Mouse (Mus musculus): Measurements from ENCODE around the gene Gm20388. TPM values are rescaled to one million over a fixed set of nuclear protein-coding genes. Genes with fewer than 3 reads are reported as not detected.

Gene Gm20388
- total RNA-seq, 2 experiments from 2014 or later = 10.7 TPM; not detected in 1

DNA sequence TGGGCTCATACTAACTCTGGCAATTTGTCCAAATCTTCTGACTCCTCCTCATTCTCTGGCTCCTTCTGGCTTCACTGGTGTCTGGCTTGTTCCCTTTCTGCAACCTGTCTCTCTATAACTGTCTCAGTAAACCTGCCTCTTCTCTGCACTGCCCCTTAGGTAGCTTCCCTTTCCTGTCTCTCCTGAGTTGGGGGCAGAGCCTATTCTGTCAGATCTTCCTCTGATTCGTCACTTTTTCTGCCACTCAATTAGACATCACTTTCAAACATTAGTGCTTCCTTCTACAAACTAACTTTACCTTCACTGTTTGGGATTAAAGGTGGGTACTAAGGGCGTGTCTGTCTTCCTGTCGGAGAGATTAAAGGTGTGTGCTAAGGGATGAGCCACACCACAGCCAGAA is 2430.1 kb downstream of the Gm20388 start:
- DNase-seq (ENCODE audit: low spot score in 2 of 2) = no peak

DNA sequence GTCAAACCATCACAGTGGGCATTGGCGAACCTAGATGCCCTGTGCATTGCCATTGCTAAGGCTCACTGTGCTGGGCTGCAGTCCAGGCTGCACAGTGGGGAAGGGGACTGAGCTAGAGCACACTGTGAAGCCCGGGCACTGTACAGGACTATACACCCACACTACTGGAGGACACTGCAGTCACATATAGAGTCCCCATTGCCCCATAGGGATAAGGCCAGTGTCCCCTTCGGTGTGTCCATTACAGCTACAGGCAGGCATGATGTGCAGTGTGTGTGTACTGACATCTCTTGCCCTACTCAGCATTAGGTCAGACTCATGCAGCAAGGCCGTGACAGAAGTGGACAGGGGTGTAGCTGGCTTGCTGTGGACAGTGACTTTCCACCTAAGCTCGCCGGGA is 2431.1 kb downstream of the Gm20388 start:
- no peak for DNase-seq (ENCODE audit: low spot score in 2 of 2)

DNA sequence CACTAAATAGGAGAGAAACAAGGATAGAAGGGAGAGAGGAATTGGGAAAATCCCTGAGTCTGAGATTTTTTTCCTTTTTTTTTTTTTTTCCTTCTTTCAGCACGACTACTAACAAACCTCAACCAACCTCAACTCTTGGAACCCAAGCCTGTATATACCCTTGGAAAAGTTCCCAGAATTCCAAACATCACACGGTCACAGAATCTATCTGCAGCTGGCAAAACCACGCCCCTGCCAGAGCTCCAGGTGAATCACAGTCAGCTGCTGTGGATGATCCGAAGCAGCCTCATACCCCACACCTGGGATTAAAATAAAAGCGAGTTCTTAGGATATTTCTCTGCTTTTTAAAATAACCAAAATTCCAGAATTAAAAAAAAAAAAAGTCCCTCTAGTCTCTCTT is 2431.7 kb downstream of the Gm20388 start:
- DNase-seq (ENCODE audit: low spot score in 2 of 2) = no peak

DNA sequence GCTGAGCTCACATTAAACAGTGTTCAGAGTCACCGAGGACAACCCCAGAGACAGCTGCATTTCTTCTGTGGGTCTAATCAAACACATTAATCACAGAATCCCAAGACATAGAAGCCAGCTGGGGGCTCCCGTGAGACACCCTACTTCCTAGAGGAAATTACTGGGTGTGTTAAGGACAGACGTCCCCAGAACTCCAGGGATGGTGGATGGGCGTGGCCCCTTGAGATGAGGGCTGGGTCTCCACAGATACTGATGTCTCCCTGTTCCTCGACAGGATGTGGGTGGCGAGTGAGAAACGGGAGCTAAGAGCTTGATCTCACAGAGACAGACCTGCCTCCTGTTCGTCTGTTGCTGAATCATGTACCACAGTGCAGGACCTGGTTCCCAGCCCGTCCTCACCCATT is 2432.2 kb downstream of the Gm20388 start:
- DNase-seq (ENCODE audit: low spot score in 2 of 2) = peak in 1 of 2 experiments; percentile 41

DNA sequence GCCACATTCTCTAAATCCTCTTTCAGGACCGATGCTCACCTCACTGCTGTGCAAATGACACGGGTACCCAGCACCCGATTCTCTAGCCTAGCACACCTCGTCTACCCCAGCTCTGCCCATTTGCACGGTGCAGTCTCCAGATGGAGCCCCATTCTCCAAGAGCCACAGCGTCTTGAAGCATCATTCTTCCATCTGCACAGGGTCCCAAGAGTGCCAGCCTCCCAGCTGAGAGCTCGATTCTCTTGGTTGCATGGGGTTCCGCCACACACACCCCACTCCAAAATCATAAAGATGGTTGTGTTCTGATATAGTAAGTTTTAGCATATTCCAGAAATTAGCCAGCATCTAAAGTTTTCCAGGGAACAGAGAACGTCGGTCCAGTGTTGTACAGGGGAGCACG is 2432.7 kb downstream of the Gm20388 start:
- no peak for DNase-seq (ENCODE audit: low spot score in 2 of 2)

DNA sequence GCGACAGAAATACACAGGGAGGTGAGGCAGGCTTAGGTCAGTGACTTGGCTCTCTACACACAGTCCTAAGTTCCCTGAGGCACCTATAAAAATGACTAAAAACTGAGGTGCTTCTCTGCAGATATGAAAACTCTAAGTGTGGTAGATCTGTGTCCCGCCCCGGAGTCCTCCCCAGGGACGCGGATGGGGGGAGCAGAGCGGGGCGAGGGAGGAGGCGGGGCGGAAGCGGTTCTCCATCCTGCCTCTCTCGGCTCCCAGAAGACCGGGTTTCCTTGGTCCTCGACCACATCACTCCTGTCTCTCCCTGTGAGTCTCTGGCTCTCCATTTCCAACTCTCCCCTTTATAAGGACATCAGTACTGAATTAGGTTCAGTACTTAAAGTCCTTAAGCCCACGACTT is 2433.1 kb downstream of the Gm20388 start:
- no peak for DNase-seq (ENCODE audit: low spot score in 2 of 2)

DNA sequence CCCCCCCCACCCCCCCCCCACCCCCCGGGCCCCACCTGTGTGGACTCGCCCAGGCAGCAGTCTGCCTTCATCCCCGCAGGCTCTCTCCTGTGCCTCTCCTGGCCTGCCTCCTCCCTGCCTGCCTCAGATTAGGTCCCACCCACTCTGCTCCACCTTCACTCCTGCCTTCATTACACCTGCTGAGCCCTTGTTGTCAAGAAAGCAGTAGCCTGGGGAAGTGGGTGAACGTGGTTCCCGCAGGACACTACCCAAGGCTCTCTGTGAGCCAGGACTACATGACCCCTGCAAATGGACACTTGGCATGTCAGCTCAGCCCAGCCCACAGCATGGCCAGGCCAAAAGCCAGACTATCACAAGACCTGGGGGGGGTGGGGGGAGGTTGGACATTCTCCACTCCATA is 2433.6 kb downstream of the Gm20388 start:
- no peak for DNase-seq (ENCODE audit: low spot score in 2 of 2)

DNA sequence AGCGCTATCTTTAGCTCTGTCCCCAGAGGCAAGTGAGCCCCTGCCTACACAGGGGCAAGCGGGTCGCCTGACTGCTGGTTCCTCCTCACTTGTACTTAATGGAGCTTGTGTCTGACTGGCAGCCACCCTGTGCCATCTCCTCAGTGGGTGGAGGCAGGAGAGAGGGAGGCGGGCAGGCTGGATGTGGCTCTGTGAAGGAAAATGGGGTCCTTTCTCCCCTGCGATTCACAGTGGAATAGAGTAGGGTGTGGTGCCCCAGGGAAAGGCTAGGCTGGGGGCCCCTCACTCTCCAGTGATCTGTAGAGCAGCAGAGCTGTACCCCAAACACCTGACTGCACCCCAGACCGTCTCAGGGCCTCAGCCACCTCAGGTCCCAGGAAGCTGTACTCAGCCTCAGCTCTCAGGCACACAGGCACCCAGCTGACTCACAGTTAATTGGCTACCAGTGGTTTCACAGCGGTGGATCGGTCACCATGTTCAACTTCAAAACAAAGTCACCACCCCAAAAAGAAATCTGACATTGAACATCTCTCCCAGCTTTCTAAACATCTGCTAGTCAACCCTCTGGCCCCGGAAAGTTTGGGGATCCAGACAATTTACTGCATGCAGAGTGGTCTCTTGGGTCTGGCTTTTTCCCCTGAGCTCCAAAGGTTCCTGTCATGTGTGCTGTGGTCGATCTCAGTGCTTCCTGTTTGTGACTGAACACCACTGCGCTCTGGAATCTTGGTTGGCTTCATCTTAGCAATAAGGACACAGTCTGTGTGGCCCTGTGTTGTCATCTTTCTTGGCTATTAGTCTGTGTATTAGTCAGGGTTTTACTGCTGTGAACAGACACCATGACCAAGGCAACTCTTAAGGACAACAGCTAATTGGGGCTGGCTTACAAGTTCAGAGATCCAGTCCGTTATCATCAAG is 2434.8 kb downstream of the Gm20388 start:
- no peak for DNase-seq (ENCODE audit: low spot score in 2 of 2)

DNA sequence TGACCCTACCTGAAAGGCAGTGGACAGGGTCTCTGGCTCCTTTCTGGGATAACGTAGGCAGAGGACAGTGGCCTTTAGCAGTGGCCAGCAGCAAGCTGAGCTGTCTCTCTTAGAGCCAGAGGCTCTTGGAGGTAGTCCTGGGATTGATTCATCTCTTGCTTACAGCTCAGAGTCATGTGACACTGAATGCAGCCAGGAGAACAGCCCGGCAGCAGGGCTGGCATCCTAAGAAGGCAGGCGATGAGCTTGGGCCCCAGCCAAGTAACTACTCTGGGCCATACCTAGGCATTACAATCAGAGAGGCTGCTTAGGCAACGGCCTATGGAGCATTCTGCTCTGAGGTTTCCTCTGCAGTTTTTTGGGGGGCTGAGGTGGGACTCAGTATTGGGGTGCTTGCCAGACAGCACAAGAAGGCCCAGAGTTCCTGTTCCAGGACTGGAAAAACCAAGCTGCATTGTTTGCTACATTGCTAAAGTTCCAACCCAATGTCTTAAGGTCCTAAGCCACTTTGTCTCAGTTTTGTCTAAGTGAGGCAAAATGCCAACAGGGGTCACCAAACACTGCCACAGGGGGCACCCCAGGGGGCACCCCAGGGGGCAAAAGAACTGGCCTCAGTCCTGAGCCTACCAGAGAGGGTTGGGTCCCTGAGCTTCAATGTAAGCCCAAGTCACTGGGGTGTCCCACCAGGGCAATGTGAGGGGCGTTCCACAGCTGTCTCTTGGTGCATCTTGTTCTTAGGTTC is 2437.3 kb downstream of the Gm20388 start:
- DNase-seq (ENCODE audit: low spot score in 2 of 2) = peak; percentile 66 to 84

DNA sequence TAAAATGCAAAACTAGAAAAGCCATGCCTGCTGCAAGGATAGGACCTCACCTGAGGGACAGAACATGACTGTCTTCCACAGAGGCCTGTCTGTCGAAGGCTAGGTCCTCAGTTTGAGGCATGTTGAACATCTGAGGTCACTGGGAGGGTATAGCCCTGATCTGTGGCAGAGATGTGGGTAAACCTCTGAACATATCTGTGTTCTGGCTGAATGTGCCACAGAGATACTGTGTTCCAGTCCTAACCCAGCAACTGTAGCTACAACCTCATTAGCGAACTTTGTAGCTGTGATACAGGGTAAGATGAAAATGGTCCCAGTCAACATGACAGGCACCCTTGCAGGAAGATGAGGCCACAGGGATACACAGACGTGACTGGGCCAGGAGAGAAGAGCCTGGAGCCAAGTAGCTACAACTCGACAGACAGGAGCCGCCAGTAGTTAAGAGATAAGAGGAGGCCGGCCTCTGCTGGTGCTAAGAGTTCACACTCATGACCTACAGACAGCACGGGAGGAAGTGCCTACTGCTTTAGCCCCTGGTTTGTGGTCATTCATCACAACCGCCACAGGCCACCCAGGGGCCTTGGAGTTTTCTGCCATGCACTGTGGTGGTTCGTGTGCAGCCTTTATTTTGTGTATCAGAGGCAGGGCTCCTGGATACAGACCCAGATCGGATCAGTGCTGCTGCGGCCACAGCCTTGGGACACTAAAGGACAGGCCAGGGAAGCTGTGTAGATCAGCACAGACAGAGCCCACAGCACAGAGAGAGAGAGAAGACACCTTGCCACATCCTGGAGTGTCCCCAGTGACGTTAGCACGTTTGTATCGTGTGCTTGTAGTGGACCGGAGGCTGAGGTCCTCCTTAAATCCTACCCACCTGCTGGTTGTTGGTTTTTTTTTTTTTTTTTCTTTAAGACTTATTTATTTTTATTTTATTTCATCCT is 2439.0 kb downstream of the Gm20388 start:
- DNase-seq (ENCODE audit: low spot score in 2 of 2) = no peak

DNA sequence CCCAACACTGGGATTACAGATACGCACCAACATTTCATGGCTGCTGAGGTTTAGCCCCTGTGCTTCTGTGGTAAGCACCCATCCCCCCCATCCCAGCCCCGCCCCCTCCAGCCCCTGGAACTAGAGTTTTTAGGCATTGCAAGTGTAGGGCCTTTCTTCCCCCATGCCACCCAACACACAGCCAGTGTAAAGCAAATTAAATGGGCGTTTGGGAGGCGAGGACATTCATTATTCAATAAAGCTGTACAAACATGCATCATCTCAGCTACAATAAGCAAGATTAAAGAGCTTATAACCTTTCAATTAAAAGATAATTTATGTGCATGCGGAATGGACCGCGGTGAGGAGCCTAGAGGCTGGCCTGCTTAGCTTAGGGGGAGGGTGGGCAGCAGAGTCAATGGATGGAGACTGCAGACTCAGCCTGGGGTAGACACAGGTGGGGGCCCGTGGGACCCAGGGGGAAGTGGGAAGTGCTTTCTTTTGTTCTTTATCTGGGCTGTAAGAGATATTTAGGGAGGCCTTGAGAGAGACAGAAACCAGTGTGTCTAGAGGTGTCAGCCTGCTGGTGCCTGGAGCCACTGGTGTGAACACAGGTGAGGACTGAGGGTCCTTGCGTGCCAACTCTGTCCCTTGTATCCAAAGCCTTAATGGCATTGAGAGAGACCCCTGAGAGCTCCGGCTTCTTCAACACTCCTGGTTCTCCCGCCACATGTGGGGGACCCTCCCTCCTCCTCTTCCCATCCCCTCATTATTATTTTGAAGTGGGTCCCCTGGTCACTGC is 2439.9 kb downstream of the Gm20388 start:
- no peak for DNase-seq (ENCODE audit: low spot score in 2 of 2)

DNA sequence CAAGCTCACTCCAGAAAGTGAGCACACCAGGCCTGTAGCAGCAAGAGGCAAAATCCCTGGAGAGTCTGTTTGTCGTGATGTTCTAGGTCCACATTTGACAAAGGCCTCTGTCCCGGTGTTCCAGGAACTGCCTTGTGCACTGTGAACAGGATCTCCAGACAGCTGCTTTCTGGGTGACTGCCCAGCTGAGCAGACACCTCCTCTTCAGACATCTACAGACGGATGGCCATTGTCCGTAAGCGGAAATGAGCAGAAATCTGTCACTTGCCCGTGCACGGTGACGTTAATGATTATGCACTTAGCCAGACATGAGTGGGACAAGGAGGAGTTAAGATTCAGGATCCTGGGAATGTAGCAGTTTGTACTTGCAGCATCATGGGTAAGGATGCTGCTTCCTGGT is 2443.5 kb downstream of the Gm20388 start:
- no peak for DNase-seq (ENCODE audit: low spot score in 2 of 2)

DNA sequence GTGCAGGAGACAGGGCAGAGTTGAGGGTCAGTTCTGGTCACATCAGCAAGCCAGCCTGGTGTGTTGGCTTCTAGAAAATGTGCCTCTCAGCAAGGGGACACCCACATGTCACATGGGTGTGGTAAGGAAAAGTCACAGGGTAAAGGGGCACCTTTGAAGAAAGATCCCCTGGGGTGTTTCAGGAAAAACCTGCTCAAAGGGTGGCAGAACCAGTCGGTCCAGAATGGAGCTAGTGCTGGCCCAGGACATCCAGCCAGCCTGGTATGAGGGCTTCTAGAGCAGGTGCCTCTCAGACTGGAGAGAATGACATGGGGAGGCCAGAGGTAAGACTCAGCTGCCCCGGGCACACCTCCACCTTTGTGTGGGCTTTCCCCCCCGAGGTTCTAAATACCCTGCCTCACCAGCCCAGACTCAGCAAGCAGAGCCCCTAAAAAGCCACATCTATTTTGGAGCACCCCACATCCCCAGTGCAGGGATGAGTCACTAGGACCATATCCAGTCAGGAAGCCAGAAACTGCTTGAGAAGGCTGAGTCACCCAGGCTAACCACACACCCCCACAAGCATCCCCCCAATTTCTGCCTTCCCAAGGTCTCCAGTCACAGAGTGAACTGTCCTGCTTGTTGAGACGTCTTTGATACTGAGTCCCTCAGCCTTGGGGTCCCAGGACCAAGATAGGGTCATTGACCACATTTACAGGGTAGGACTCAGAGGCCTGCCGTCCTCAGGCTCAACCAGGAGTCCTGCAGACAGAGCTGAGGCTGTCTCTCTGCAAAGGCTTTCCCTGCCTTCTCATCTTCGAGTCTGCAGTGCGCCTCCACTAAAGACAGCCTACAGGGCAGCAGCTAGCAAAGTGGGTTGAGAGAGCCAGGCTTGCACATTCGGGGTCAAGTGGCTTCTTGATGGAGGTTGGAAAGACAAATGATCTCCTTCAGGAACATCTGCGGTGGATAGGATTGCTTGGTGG is 2445.3 kb downstream of the Gm20388 start:
- DNase-seq (ENCODE audit: low spot score in 2 of 2) = peak in 1 of 2 experiments; percentile 63

DNA sequence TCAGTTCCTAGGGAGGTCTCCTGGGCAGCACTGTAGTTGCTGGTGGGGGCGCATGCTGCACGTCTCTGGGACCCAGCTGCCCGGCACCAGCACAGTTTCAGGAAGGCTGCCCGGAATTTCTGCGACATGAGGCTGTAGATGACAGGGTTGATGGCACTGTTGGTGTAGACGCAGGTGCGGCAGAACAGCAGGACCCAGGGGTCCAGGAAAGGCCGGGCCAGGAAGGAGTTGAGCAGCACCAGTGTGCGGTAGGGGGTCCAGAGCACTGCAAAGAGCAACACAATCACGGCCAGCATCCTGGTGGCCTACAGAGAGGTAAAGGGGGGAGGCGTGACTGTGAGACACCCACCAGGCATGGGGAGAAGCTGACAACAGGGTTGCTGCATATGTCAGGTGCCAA is 2446.6 kb downstream of the Gm20388 start:
- no peak for DNase-seq (ENCODE audit: low spot score in 2 of 2)

DNA sequence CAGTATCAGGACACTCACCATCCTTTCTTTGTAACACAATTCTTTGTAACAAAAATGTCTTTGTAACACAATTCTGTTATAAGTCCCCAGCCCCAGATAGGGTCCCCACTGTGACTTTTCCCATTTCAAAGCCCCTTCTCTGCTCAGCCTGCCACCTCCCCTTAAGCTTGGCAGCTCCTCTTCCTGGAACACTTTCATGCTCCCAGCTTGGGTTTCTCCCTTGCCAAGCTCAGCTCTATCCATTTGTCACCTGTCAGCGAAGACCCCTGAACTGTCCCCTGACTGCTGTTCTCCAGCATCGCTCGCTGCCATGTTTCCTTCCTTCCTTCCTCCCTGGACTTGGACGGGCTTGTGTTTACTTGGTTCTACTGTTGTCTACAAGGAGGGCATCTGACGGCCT is 2447.0 kb downstream of the Gm20388 start:
- no peak for DNase-seq (ENCODE audit: low spot score in 2 of 2)

DNA sequence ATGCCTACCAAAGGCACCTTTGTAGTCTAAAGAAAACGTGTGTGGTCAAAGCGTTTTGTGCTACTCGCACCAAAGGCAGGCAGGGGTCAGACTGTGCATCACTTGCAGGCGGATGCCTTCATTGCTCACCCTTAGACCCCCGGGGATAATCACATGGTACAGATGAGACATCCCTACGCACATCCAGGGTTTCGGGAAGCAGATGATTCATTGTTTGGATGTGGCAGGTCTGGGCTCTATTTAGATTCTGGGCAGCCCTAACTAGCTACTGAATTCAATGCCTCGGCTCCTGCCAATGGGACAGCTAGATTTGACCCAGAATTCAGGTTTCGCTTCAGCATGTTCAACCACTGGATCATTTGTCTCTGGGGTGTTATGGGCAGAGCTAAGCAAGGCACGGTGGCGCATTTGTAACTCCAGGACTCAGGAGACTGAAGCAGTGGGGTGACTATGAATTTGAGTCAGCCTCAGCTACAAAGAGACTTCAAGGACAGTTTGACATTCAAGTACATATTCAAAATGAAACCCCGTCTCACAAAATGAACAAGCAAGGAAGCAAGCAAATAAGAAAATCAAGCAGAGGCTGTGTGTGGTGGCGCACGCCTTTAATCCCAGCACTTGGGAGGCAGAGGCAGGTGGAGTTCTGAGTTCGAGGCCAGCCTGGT is 2448.6 kb downstream of the Gm20388 start:
- DNase-seq (ENCODE audit: low spot score in 2 of 2) = no peak

DNA sequence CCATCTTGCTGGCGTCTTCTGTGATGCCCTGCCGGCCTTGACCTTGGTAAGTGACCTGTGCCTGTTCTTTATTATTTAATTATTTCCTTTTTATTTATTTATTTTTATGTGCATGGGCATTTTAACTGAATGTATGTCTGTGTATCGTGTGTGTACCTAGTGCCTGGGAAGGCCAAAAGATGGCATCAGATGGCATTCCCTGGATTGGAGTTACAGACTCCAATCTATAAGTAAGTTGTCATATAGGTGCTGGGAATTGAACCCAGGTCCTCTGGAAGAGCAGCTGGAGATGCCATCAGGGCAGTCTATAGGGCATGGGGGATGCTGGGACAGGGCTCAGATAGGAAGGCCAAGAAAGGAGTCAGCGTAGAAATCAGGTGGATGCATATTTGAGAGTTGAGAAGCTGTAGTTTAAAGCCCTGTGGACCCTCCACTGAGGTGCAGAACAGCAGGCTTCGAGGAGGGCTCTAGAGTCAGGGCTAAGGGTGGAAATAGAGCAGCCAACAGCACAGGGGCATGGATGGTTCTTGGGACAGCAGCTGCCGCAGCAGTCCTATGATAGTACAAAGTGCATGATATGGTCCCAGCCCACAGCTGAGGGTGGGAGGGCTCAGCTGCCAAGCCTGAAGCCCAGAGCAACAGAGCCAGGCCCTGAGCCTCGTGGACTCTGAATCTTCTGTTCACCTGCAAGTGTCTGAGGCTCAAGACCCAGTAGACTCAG is 2450.2 kb downstream of the Gm20388 start, which contains the start of gene Trhr2:
Trhr2 (minus strand) TSS at position 51 of the 721 bp plus-strand sequence.
- DNase-seq (ENCODE audit: low spot score in 2 of 2) = no peak

DNA sequence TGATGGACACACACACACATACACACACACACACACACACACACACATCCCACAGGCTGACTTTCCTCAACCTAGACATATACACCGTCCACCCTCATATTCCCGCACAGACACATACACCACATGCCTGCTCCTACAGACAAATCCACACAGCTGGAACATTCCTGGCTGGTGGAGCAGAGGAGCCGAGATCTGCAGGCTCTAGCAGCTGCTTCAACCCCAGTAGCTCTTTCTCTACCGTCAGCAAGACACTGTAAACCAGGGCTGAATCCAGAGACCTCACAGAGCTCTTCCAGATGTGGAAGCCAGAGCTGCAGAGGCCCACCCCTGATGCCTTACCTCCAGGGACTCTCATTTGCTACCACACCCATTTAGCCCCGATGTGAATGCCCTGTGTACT is 2451.6 kb downstream of the Gm20388 start:
- DNase-seq (ENCODE audit: low spot score in 2 of 2) = no peak

All from layer of hippocampus, adult 18-20 months (tissue).